Mouse (Mus musculus) ZHBTc4 (cell line): ENCODE measurements at regions not wholly inside any gene's neighbourhood (a gene's known extent, or its start where the extent isn't known, plus 50 kb on each side); places are given as distances from the start of the nearest gene placed in this dataset.

Experiments used
- DNase-seq: peaks from one replicate; pipeline ENCODE4 v3.0.0-alpha.2; 2011; ENCODE audit warnings: low read depth, low spot score

DNA sequence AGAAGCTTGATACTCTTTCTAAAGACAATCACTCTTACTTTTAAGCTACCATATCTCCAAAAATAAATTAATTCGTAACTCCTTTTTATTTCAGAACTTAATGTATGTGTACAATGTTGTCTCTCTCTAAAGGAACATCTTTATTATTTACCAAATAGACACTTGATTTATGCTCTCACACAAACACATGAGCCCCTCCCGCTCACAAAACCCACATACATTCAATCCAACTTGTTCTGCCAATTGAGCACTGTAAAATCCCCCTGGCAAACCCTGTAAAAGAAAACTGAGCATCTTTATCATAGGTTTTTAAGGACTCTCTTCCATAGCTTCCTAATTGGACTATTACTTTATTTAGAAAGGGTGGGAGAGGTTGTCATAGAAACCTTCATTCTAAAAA lies 812.5 kb downstream of the Phf3 start:
- DNase-seq = no peak

DNA sequence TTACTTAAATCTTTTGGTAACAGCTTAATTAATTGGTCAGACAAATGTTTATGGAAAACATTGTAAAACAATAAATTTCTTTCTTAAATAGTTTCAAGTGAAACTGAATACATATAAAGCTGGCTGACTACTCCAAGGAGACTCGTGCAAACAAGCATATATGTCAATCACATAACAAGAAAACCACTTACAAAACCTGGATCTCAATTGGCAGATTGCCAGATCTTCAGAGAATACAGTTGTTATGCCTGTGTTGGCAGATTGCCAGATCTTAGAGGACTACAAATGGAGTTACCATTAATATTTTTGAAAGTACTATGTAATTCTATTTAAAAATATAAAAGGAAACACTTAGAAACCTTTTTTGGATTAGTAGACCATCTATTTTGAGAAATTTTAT lies 812.9 kb downstream of the Phf3 start:
- DNase-seq = peak; percentile 2

DNA sequence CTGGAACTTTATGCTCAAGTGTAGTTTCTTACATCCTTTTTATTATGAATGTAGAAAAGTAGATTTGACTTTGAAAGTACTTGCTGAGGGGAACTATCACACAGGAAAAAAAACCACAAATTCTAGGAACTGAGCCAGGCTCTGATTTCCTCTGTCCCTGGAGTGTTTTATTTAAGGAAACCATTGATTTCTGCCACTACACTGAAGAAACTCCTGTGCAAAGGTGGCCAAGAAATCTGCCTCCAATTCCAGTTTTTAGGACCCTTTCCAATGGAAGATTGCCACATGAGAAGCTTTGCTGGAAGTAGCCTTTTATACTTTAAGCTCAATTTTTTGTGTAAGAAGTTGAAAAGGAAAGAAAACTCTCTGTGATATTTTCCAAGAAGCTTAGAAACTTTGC lies 856.1 kb downstream of the Phf3 start:
- DNase-seq = no peak

DNA sequence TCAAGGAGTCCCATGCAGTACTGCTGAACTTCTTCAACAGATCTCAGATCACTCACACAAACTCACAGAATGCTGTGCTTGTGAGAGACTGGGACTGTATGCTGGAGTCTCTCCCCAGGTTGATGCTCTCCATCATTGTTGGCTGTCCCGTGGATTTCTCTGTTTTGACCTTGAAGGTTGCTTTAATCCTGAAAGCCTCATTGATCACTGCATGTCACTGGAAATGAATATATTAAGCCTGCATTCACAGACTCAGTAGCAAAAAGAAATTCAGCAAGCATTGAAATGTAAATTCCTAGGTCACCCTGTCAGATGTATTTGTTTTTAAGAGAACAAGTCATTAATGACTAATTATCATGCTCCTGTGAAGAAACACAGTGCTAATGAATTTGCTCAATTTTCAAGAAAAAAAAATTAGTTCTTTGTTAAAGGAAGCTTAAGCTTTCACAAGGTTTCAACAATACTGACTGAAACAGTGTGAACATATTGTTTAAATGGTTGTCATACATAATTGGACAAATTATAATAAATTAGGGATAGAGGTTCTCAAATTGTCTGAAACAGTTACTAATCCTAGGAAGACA lies 864.9 kb downstream of the Phf3 start:
- DNase-seq = no peak
